Mouse (Mus musculus) midbrain, embryonic 10.5 days (tissue): ENCODE measurements around the gene Tas2r114. TPM values are rescaled to one million over a fixed set of nuclear protein-coding genes. Genes with fewer than 3 reads are reported as not detected.

Experiments
- DNase-seq: peaks from one replicate; pipeline ENCODE4 v3.0.0-alpha.2; 2017; ENCODE audit warnings: low spot score
- H3K27ac ChIP-seq: fragments of 300-500 bp; sonication (generic); replicated peaks from 2 replicates; pipeline ENCODE4 v1.5.1; 2016; ENCODE audit warnings: mild to moderate bottlenecking
- H3K27me3 ChIP-seq: fragments of 300-500 bp; sonication (generic); 2 replicates; pipeline ENCODE4 v1.6.1; 2016; ENCODE audit warnings: low read depth, mild to moderate bottlenecking; ENCODE audit not compliant: poor library complexity, severe bottlenecking
- H3K36me3 ChIP-seq: fragments of 300-500 bp; sonication (generic); 2 replicates; pipeline ENCODE4 v1.6.1; 2016; ENCODE audit warnings: mild to moderate bottlenecking, moderate library complexity
- H3K4me1 ChIP-seq: fragments of 300-500 bp; sonication (generic); 2 replicates; pipeline ENCODE4 v1.6.1; 2016
- H3K4me3 ChIP-seq: fragments of 300-500 bp; sonication (generic); 2 replicates; pipeline ENCODE4 v1.5.1; 2016; ENCODE audit warnings: mild to moderate bottlenecking, moderate library complexity
- H3K9me3 ChIP-seq: fragments of 300-500 bp; sonication (generic); replicated peaks from 2 replicates; pipeline ENCODE4 v1.6.1; 2016; ENCODE audit warnings: mild to moderate bottlenecking
- WGBS: fragments of 180-500 bp; shearing (Covaris S2); methylation state at CpG from one replicate; pipeline ENCODE4 v1.1.7; 2016; 5-methylcytosine and 5-hydroxymethylcytosine counted together
- polyA plus RNA-seq: library from polyadenylated mRNA; unstranded; fragments of >200 nt; fragmentation: Nextera tagmentation; extraction: Ambion mirVana; gene quantifications from 2 replicates; pipeline ENCODE4 v1.2.1, GENCODE M21; 2016

Gene Tas2r114
- polyA plus RNA-seq: not detected in 2 replicates

GRCm38 (mm10) chr6:131689963-131690362, at the start of gene Tas2r114:
Tas2r114 (minus strand) TSS chr6:131690063.
- Histone ChIP-seq H3K27me3 (no peaks in the 10 kb centered on the region), H3K9me3 (peaks cover 22% of the 10 kb centered on the region), H3K4me1 (no peaks in the 10 kb centered on the region), H3K36me3 (no peaks in the 10 kb centered on the region), H3K4me3 (no peak within 1 kb of the TSS), H3K27ac (no peak within 1 kb of the TSS)
- DNase-seq: no peak

GRCm38 (mm10) chr6:131712803-131713202, 22.9 kb upstream of the Tas2r114 start:
- Histone ChIP-seq H3K36me3 (no peaks in the 10 kb centered on the region), H3K4me3 (no peak overlapping the region), H3K4me1 (no peaks in the 10 kb centered on the region), H3K9me3 (peaks cover 18% of the 10 kb centered on the region), H3K27ac (no peak overlapping the region), H3K27me3 (no peaks in the 10 kb centered on the region)
- 43% methylated on average over 7 of the region's 7 CpGs for WGBS
- no peak for DNase-seq

- no peaks in the 10 kb centered on the region for H3K36me3 ChIP-seq
- H3K27me3 ChIP-seq: no peaks in the 10 kb centered on the region
- H3K4me1 ChIP-seq: no peaks in the 10 kb centered on the region
- H3K27ac ChIP-seq: no peak within 1 kb of the TSS
- H3K4me3 ChIP-seq: no peak within 1 kb of the TSS
- 84% methylated on average over 1 of the region's 1 CpGs for WGBS
- peaks cover 7% of the 10 kb centered on the region; the same call in 1 of the 2 replicates for H3K9me3 ChIP-seq
- no peak for DNase-seq
Measured at GRCm38 (mm10) chr6:131687395-131687794, 2.5 kb downstream of the Tas2r114 start, which contains the start of gene Tas2r105. Tas2r105 (minus strand) TSS chr6:131687495.

GRCm38 (mm10) chr6:131685644-131686043, 4.2 kb downstream of the Tas2r114 start, which contains the start of gene Tas2r104:
Tas2r104 (minus strand) TSS chr6:131685744.
- Histone ChIP-seq H3K27me3 (no peaks in the 10 kb centered on the region), H3K4me3 (no peak within 1 kb of the TSS), H3K4me1 (no peaks in the 10 kb centered on the region), H3K36me3 (no peaks in the 10 kb centered on the region), H3K9me3 (no peaks in the 10 kb centered on the region; the same call in 1 of the 2 replicates), H3K27ac (no peak within 1 kb of the TSS)
- no peak for DNase-seq
- 91% methylated on average over 1 of the region's 1 CpGs for WGBS

GRCm38 (mm10) chr6:131678786-131679185, 11.1 kb downstream of the Tas2r114 start, which contains the start of gene Tas2r106:
Tas2r106 (minus strand) TSS chr6:131678886.
- 79% methylated on average over 3 of the region's 3 CpGs for WGBS
- H3K27me3 ChIP-seq: no peaks in the 10 kb centered on the region
- H3K4me1 ChIP-seq: no peaks in the 10 kb centered on the region
- no peak within 1 kb of the TSS for H3K27ac ChIP-seq
- no peak for DNase-seq
- H3K9me3 ChIP-seq: 0 out of 2 replicates have a peak, but pooled peaks cover 5% of the 10 kb centered on the region
- no peak within 1 kb of the TSS for H3K4me3 ChIP-seq
- no peaks in the 10 kb centered on the region for H3K36me3 ChIP-seq

GRCm38 (mm10) chr6:131660049-131660448, 29.8 kb downstream of the Tas2r114 start, which contains the start of gene Tas2r107:
Tas2r107 (minus strand) TSS chr6:131660149.
- Histone ChIP-seq H3K4me1 (no peaks in the 10 kb centered on the region), H3K36me3 (no peaks in the 10 kb centered on the region), H3K27me3 (no peaks in the 10 kb centered on the region), H3K27ac (no peak within 1 kb of the TSS), H3K4me3 (no peak within 1 kb of the TSS), H3K9me3 (peaks cover 22% of the 10 kb centered on the region)
- no peak for DNase-seq

Other genes with a start within 250 kb of the Tas2r114 start
- not detected in 2 replicates for gene 5430401F13Rik, start 203.7 kb downstream of the Tas2r114 start, polyA plus RNA-seq
- not detected in 2 replicates for gene Gm6619, start 203.7 kb downstream of the Tas2r114 start, polyA plus RNA-seq
- not detected in 2 replicates for gene Tas2r130, start 59.2 kb downstream of the Tas2r114 start, polyA plus RNA-seq
- not detected in 2 replicates for gene Tas2r107, start 29.9 kb downstream of the Tas2r114 start, polyA plus RNA-seq
- gene Tas2r106, start 11.2 kb downstream of the Tas2r114 start, polyA plus RNA-seq: not detected in 2 replicates
- gene Tas2r104, start 4.3 kb downstream of the Tas2r114 start, polyA plus RNA-seq: not detected in 2 replicates
- gene Tas2r105, start 2.6 kb downstream of the Tas2r114 start, polyA plus RNA-seq: not detected in 2 replicates